Mouse (Mus musculus): Measurements from ENCODE around the gene Utp14a. TPM values are rescaled to one million over a fixed set of nuclear protein-coding genes. Genes with fewer than 3 reads are reported as not detected.

Gene Utp14a
- polyA plus RNA-seq, 1 experiment from 2014 or later = 20.7 TPM

- Histone ChIP-seq H3K36me3 (ENCODE audit: control insufficient read depth, insufficient read depth) (no peaks in the 10 kb centered on the region), H3K27ac (ENCODE audit: low read length) (no peak overlapping the region), H3K9ac (replicated peaks; ENCODE audit: low read depth, low read length) (no peak overlapping the region), H3K9me3 (ENCODE audit: control insufficient read depth, low read length) (no peaks in the 10 kb centered on the region), H3K27me3 (replicated peaks; ENCODE audit: control insufficient read depth, insufficient read depth, low read length) (no peaks in the 10 kb centered on the region), H3K4me1 (replicated peaks; ENCODE audit: control insufficient read depth, insufficient read depth, low read length) (no peaks in the 10 kb centered on the region), H3K4me3 (replicated peaks; ENCODE audit: low read length) (no peak overlapping the region), H3K4me2 (ENCODE audit: low read length) (no peak overlapping the region)
- no peak for ATAC-seq
- WGBS = 44% methylated on average over 3 of the region's 3 CpGs
Measured at GRCm38 (mm10) chrX:48291413-48291812, 34.8 kb downstream of the Utp14a start.

GRCm38 (mm10) chrX:48305356-48305755 is 48.7 kb downstream of the Utp14a start:
- ATAC-seq = no peak

GRCm38 (mm10) chrX:48310706-48311517 is 54.2 kb downstream of the Utp14a start:
- no peaks in the 10 kb centered on the region for H3K9me3 ChIP-seq (ENCODE audit: control insufficient read depth, low read length)
- H3K4me3 ChIP-seq (replicated peaks; ENCODE audit: low read length) = 0 out of 2 replicates have a peak overlapping the region, but pooled peaks have one; percentile 0
- WGBS = 24% methylated on average over 20 of the region's 26 CpGs
- H3K4me2 ChIP-seq (ENCODE audit: low read length) = peak overlapping the region; percentile 47
- no peak for ATAC-seq
- H3K27me3 ChIP-seq (replicated peaks; ENCODE audit: control insufficient read depth, insufficient read depth, low read length) = no peaks in the 10 kb centered on the region
- H3K4me1 ChIP-seq (replicated peaks; ENCODE audit: control insufficient read depth, insufficient read depth, low read length) = peaks cover 5% of the 10 kb centered on the region
- H3K9ac ChIP-seq (replicated peaks; ENCODE audit: low read depth, low read length) = peak overlapping the region; percentile 4; the same call in 1 of the 2 replicates
- no peaks in the 10 kb centered on the region for H3K36me3 ChIP-seq (ENCODE audit: control insufficient read depth, insufficient read depth)
- H3K27ac ChIP-seq (ENCODE audit: low read length) = no peak overlapping the region

More at GRCm38 (mm10) chrX:48305356-48305755, 48.7 kb downstream of the Utp14a start:
- Histone ChIP-seq H3K27ac (ENCODE audit: low read length) (no peak overlapping the region), H3K27me3 (replicated peaks; ENCODE audit: control insufficient read depth, insufficient read depth, low read length) (no peaks in the 10 kb centered on the region), H3K4me2 (ENCODE audit: low read length) (no peak overlapping the region), H3K4me3 (replicated peaks; ENCODE audit: low read length) (no peak overlapping the region), H3K9me3 (ENCODE audit: control insufficient read depth, low read length) (no peaks in the 10 kb centered on the region), H3K36me3 (ENCODE audit: control insufficient read depth, insufficient read depth) (no peaks in the 10 kb centered on the region), H3K4me1 (replicated peaks; ENCODE audit: control insufficient read depth, insufficient read depth, low read length) (no peaks in the 10 kb centered on the region), H3K9ac (replicated peaks; ENCODE audit: low read depth, low read length) (no peak overlapping the region)
- 83% methylated on average over 4 of the region's 4 CpGs for WGBS

GRCm38 (mm10) chrX:48311727-48312126 is 55.1 kb downstream of the Utp14a start:
- no peaks in the 10 kb centered on the region for H3K9me3 ChIP-seq (ENCODE audit: control insufficient read depth, low read length)
- no peak for ATAC-seq
- no peak overlapping the region for H3K4me2 ChIP-seq (ENCODE audit: low read length)
- no peaks in the 10 kb centered on the region for H3K27me3 ChIP-seq (replicated peaks; ENCODE audit: control insufficient read depth, insufficient read depth, low read length)
- no peak overlapping the region for H3K4me3 ChIP-seq (replicated peaks; ENCODE audit: low read length)
- H3K4me1 ChIP-seq (replicated peaks; ENCODE audit: control insufficient read depth, insufficient read depth, low read length) = peaks cover 5% of the 10 kb centered on the region
- H3K9ac ChIP-seq (replicated peaks; ENCODE audit: low read depth, low read length) = no peak overlapping the region
- no peaks in the 10 kb centered on the region for H3K36me3 ChIP-seq (ENCODE audit: control insufficient read depth, insufficient read depth)
- 90% methylated on average over 5 of the region's 5 CpGs for WGBS
- no peak overlapping the region for H3K27ac ChIP-seq (ENCODE audit: low read length)

- H3K9me3 ChIP-seq (ENCODE audit: control insufficient read depth, low read length) = no peaks in the 10 kb centered on the region
- H3K36me3 ChIP-seq (ENCODE audit: control insufficient read depth, insufficient read depth) = no peaks in the 10 kb centered on the region
- H3K4me1 ChIP-seq (replicated peaks; ENCODE audit: control insufficient read depth, insufficient read depth, low read length) = peaks cover 5% of the 10 kb centered on the region
- H3K27ac ChIP-seq (ENCODE audit: low read length) = no peak overlapping the region
- WGBS = 17% methylated on average over 31 of the region's 33 CpGs
- ATAC-seq = peak; percentile 85
- no peaks in the 10 kb centered on the region for H3K27me3 ChIP-seq (replicated peaks; ENCODE audit: control insufficient read depth, insufficient read depth, low read length)
- peak overlapping the region; percentile 52 for H3K4me2 ChIP-seq (ENCODE audit: low read length)
- peak overlapping the region; percentile 59 for H3K9ac ChIP-seq (replicated peaks; ENCODE audit: low read depth, low read length)
- peak overlapping the region; percentile 47 for H3K4me3 ChIP-seq (replicated peaks; ENCODE audit: low read length)
Measured at GRCm38 (mm10) chrX:48314530-48315079, 57.9 kb downstream of the Utp14a start.

- Histone ChIP-seq H3K4me2 (ENCODE audit: low read length) (no peak overlapping the region), H3K27me3 (replicated peaks; ENCODE audit: control insufficient read depth, insufficient read depth, low read length) (no peaks in the 10 kb centered on the region), H3K36me3 (ENCODE audit: control insufficient read depth, insufficient read depth) (no peaks in the 10 kb centered on the region), H3K4me3 (replicated peaks; ENCODE audit: low read length) (no peak overlapping the region), H3K9ac (replicated peaks; ENCODE audit: low read depth, low read length) (no peak overlapping the region), H3K27ac (ENCODE audit: low read length) (no peak overlapping the region), H3K4me1 (replicated peaks; ENCODE audit: control insufficient read depth, insufficient read depth, low read length) (no peaks in the 10 kb centered on the region), H3K9me3 (ENCODE audit: control insufficient read depth, low read length) (no peaks in the 10 kb centered on the region)
- no peak for ATAC-seq
- WGBS = 68% methylated on average over 3 of the region's 3 CpGs
Measured at GRCm38 (mm10) chrX:48317444-48317843, 60.8 kb downstream of the Utp14a start.

GRCm38 (mm10) chrX:48318194-48318593 is 61.5 kb downstream of the Utp14a start:
- Histone ChIP-seq H3K27me3 (replicated peaks; ENCODE audit: control insufficient read depth, insufficient read depth, low read length) (no peaks in the 10 kb centered on the region), H3K27ac (ENCODE audit: low read length) (no peak overlapping the region), H3K36me3 (ENCODE audit: control insufficient read depth, insufficient read depth) (no peaks in the 10 kb centered on the region), H3K4me2 (ENCODE audit: low read length) (no peak overlapping the region), H3K9ac (replicated peaks; ENCODE audit: low read depth, low read length) (no peak overlapping the region), H3K9me3 (ENCODE audit: control insufficient read depth, low read length) (no peaks in the 10 kb centered on the region), H3K4me3 (replicated peaks; ENCODE audit: low read length) (no peak overlapping the region), H3K4me1 (replicated peaks; ENCODE audit: control insufficient read depth, insufficient read depth, low read length) (no peaks in the 10 kb centered on the region)
- ATAC-seq = no peak
- 34% methylated on average over 9 of the region's 9 CpGs for WGBS

Other genes starting within 250 kb of the Utp14a start
- 5.7 and 5.9 TPM in 2 replicates for gene Apln, start 222.0 kb upstream of the Utp14a start, polyA plus RNA-seq (2015; fragmentation: Nextera tagmentation; extraction: Ambion mirVana)
- 0.75 and 1.0 TPM in 2 replicates for gene Xpnpep2, start 148.1 kb upstream of the Utp14a start, polyA plus RNA-seq (2015; fragmentation: Nextera tagmentation; extraction: Ambion mirVana)
- gene Sash3, start 110.4 kb upstream of the Utp14a start, polyA plus RNA-seq (2015; fragmentation: Nextera tagmentation; extraction: Ambion mirVana) = 0.90 and 1.1 TPM in 2 replicates
- gene Zdhhc9, start 48.0 kb upstream of the Utp14a start, polyA plus RNA-seq (2015; fragmentation: Nextera tagmentation; extraction: Ambion mirVana) = 7.8 and 8.9 TPM in 2 replicates
- gene Bcorl1, start 84.5 kb downstream of the Utp14a start, polyA plus RNA-seq (2015; fragmentation: Nextera tagmentation; extraction: Ambion mirVana) = 8.4 and 8.5 TPM in 2 replicates
- gene Elf4, start 206.3 kb downstream of the Utp14a start, polyA plus RNA-seq (2015; fragmentation: Nextera tagmentation; extraction: Ambion mirVana) = 0.32 and 0.57 TPM in 2 replicates